Mouse (Mus musculus) olfactory bulb, adult 2 months (tissue): ENCODE measurements at regions not wholly inside any gene's neighbourhood (a gene's known extent, or its start where the extent isn't known, plus 50 kb on each side); places are given as distances from the start of the nearest gene placed in this dataset.

Experiments
- CTCF ChIP-seq: fragments of 200-500 bp; IDR thresholded peaks from 2 replicates; pipeline ENCODE4 v1.5.1; 2012; ENCODE audit warnings: low read depth, mild to moderate bottlenecking, low read length, moderate library complexity; ENCODE audit not compliant: insufficient read depth
- POLR2A ChIP-seq: fragments of 200-500 bp; IDR thresholded peaks from 2 replicates; pipeline ENCODE4 v1.6.1; 2012; ENCODE audit warnings: mild to moderate bottlenecking, low read depth, low read length, moderate library complexity; ENCODE audit not compliant: insufficient read depth

DNA sequence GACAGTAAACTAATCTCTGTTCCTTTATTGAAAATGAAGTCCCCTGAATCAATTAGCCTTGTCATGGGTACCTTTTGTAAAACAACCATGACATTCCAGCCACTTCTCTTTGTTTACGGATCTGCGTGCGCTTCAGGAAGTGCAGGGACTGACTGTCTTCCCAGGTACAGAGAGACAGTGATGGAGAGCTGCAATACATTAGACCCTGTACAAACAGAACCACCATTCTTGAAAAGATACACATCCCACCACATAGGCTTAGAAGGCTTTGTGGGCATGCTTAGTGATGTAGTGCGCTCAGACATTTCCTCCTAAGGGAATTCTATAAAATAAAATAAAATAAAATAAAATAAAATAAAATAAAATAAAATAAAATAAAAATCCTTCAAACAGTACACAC lies 148.8 kb upstream of the Hnrnpa3 start:
- no peak for TF ChIP-seq CTCF
- no peak for TF ChIP-seq POLR2A
